Mouse (Mus musculus) gastrocnemius, adult 8-10 months (tissue): ENCODE data around the gene Itfg2. TPM values are rescaled to one million over a fixed set of nuclear protein-coding genes. Genes with fewer than 3 reads are reported as not detected.
"Not testable (repeated sequence)": the region's sequence is repeated elsewhere in the genome, so short reads cannot be mapped to it uniquely, and the experiment has no call there.

ENCODE experiments used
- DNase-seq, 2 experiments: peaks; one replicate each; pipeline ENCODE4 v3.0.0; 2022; ENCODE audit warnings: low spot score in 2 of 2
- total RNA-seq, 4 experiments: library from RNA; stranded (reverse); gene quantifications; 2 replicates each; pipeline ENCODE4 v1.2.4; 2022

The Itfg2 gene
- total RNA-seq, 4 experiments from 2014 or later = 8.1 to 17.8 (median 16.6) TPM

DNA sequence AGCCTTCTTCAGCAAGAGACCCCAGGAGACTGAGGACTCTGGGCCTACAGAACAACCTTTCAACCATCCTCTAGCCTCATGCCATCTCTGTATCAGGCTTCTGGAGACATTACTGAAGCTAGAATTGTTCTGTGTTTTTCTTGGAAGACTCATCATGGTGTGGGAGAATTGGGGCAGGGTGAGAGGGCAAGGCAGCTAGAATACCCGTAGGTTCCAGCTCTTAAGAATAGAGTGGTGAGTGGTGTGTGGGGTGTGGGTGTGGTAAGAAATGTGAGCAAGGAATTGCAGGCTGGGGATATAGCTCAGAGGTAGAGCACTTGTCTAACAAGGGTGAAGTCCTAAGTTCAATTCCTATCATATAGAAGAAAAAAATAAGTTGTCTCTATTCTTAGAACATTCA, 39.7 kb downstream of the Itfg2 start:
- DNase-seq = no peak

- no peak for DNase-seq
These were observed 41.0 kb downstream of the Itfg2 start for GRCm38 (mm10) chr6:128383752-128384151.

- DNase-seq = no peak
These were observed 43.5 kb downstream of the Itfg2 start for GRCm38 (mm10) chr6:128381254-128381653.

DNA sequence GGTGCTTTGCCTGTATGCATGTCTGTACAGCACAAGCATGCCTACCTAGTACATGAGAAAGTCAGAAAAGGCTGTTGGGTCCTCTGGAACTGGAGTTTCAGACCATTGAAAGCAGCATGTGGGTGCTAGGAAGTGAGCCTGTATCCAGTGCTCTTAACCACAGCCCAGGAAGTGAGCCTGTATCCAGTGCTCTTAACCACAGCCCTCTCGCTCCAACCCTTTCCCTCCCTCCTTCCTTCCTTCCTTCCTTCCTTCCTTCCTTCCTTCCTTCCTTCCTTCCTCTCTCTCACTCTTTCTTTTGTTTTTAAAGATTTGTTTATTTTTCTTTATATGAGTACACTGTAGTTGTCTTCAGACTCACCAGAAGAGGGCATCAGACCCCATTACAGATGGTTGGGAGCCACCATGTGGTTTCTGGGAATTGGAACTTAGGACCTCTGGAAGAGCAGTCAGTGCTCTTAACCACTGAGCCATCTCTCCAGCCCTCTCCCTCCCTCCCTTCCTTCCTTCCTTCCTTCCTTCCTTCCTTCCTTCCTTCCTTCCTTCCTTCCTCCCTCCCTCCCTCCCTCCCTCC, 44.0 kb downstream of the Itfg2 start:
- DNase-seq = not testable (repeated sequence)

DNA sequence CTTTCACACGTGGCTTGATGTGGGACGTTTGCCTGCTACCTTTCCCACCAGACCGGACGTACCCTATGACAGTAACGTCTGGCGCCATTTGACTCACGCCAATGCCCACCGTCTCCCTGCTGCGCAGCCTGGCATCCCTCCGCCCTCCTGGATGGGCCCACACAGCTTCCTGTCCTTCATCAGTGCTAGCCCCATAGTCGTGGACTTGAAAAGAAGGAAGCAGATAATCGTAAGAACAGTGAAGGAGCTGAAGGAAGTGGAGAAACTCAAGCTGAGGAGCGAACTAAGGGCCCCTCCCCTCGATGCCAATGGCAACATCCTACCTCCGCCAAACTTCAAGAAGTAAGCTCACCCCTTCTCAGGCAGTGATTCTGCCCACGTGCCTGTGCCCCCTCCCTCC, 45.1 kb downstream of the Itfg2 start:
- no peak for DNase-seq

- no peak for DNase-seq
These were observed 48.2 kb downstream of the Itfg2 start for GRCm38 (mm10) chr6:128376371-128377085.

DNA sequence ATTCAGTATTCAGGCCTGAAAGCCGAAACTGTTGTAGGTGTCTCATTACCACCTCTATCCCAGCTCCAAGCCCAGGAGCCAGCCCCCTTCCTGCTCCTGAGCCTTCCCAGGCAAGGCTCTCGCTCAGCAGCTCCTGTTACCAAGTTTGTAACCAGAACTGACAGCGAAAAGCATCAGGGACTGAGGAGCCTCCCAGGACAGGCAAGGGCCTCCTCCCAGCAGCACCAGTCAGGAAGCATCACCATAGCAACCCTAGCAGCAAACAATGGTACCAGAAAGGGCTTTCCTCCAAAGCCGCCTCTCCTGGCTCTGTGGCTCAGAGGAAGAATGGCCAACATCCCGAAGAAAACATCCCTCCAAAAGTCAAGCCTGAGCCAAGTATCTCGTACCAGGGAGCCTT, 49.5 kb downstream of the Itfg2 start, which contains the start of the genes Tex52 and Gm44596:
TSS of gene Tex52 (plus strand) at position 265 of the 400 bp plus-strand sequence.
TSS of gene Gm44596 (plus strand) at position 312 of the 400 bp plus-strand sequence.
- peak in 1 of 2 experiments; percentile 12 for DNase-seq

DNA sequence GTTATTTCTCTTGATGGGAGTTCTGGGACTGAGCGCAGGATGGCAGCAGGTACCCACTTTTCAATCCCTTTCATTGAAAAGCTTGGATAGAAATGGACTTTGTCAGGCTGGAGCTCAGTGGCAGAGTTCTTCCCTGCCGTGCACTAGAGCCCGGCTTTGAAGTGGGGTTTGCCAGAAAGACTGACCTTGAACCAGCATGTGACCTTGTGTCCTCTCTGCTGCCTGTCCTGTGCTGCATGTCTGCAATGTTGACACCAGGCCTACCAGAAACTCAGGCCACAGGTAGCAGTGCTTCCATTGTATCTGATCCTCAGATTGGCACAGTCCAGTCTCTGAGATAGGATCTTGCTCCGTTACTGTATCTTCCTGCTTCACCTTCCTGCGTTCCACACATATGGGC, 54.7 kb downstream of the Itfg2 start:
- no peak for DNase-seq

DNA sequence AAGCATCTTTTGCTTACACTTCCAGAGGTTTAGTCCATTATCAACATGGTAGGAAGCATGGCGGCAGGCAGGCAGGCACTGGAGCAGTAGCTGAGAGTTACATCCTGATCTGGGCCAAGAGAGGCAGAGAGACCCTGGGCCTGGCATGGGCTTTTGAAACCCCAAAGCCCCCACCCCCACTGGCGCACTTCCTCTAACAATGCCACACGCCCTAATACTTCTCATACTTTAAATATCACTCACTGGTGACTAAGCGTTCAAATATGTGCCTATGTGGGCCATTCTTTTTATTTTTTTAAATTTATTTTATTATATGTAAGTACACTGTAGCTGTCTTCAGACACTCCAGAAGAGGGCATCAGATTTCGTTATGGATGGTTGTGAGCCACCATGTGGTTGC, 58.3 kb downstream of the Itfg2 start:
- DNase-seq = no peak

DNA sequence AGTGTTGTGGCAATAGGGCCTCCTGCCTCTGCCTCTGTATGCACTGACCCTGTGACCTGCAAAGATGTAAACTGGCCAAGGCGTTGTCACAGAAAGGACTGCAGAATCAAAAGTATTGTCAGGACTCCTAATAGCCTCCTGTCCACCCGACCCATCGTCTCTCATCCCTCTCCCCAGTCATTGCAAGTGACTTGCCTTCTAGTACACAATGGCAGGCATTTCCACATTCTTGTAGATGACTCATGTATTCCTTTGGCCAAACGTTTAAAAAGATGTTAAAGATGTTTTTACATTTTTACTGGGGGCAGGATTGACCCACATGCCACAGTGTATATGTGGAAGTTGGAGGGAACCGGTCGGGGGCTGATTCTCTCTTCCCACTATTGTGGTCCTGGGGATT, 60.0 kb downstream of the Itfg2 start:
- no peak for DNase-seq

DNA sequence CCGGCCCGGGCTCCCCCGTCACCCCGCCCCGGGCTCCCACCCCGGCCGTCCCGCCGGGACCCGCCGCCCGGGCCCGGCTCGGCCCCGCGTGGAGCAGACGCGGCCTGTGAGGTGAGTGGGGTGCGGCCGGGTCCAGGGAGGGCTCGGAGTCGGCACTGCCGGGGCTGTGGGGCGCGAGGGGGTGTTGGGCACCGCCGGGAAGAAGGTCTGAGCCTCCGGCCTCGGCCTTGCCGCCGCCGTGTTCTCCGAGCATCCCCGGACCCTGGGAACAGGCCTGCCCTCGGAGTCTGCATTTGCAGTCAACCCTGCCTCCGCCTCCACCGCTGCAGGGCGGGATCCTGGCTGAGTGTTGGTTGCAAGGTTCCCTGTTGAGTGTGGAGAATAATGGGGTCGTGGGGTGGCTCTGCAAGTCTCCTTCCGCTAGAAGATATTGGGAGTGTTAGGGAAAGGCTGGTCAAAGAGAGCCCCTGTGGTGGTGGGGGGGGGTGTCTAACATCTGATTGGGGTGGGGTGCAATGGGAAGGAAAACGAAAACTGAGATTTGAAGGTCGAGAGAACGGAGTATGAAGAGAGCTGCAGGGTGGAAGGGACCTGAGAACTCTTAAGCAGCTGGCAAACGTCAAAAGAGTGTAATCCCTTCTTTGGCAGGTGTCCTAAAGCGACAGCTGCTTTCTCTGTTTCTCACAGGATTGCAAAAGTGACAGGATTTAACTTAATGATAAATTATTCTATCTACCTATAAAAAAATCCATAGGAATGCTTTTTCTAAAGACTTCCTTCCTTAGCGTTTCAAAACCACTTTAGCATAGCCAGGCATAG, 61.5 kb downstream of the Itfg2 start:
- DNase-seq = peak in 1 of 2 experiments; percentile 10

GRCm38 (mm10) chr6:128362381-128363006, 62.2 kb downstream of the Itfg2 start, which contains the start of the genes Rhno1 and Foxm1:
Rhno1 (minus strand) TSS chr6:128362911.
Foxm1 (plus strand) TSS chr6:128362967.
- DNase-seq = peak; percentile 65 to 77

DNA sequence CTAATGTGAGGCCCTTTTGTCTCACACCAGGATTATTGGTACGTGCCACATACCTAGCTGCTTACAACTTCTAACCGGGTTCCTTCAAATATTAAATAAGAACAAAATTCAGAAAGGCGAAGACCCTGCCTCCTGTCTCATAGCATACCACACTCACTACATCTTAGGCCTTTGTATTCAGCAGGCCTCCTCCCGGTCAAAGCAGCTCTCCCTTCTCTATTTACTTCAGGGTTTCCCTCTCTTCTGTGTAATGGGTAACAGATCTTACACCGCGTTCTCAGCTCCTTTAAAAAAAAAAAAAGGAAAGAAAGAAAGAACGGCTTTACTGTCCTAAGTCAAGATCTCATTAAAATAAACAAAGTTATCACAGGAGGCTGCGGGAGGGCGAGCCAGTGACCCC, 62.8 kb downstream of the Itfg2 start:
- DNase-seq = no peak

Other genes with a start within 250 kb of the Itfg2 start
- 1 to 10 TPM; 6.0 to 8.1 (median 7.5) TPM for gene Tead4, start 124.1 kb downstream of the Itfg2 start, total RNA-seq
- 1 to 10 TPM; 5.8 to 7.9 (median 6.7) TPM for gene Tulp3, start 69.1 kb downstream of the Itfg2 start, total RNA-seq
- 1 to 10 TPM; 3.6 to 8.2 (median 5.6) TPM for gene Rhno1, start 62.0 kb downstream of the Itfg2 start, total RNA-seq
- under 1 TPM in 3 of 4 experiments, not detected in 1; 0.07 to 0.31 (median 0.12) TPM for gene Foxm1, start 62.0 kb downstream of the Itfg2 start, total RNA-seq
- gene Tex52, start 49.5 kb downstream of the Itfg2 start, total RNA-seq = not detected
- gene Gm44596, start 49.4 kb downstream of the Itfg2 start, total RNA-seq = not detected
- 1 to 10 TPM in 3 of 4 experiments, under 1 TPM in 1; 0.63 to 2.0 (median 1.3) TPM for gene Nrip2, start 25.6 kb downstream of the Itfg2 start, total RNA-seq
- 100 to 1,000 TPM; 113 to 133 (median 121) TPM for gene Fkbp4, start 13.7 kb upstream of the Itfg2 start, total RNA-seq
- gene Pzp, start 101.8 kb upstream of the Itfg2 start, total RNA-seq = under 1 TPM in 1 of 4 experiments, not detected in 3; 0.59 TPM
- not detected for gene A2ml1, start 156.7 kb upstream of the Itfg2 start, total RNA-seq
- gene Klrb1a, start 198.6 kb upstream of the Itfg2 start, total RNA-seq = not detected
- not detected for gene Clec2h, start 237.5 kb upstream of the Itfg2 start, total RNA-seq